Comparison of ENCODE assay signal across 9 mouse cellular contexts in the genomic region with DNA sequence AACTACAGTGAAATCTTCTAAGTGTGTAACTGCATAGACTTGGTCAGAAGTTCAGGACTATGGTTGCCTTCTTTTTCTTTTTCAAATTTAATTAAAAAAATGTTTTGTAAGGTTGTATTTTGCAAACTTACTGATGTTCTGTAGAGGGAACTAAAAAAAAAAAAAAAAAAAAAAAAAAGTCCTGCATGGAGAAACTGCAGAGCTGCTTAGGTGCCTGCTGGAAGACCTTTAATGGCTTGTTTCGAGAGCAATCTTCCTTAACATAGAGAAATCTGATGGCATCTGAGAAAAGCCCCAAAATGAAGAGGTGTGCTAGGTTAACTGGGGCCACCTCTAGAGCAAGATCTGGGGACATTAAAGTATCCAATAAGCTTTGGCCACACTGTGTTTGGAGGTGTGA. TPM values are rescaled to one million over a fixed set of nuclear protein-coding genes. Genes with fewer than 3 reads are reported as not detected.
DNase-seq lines count a peak whose midpoint lies in the region; ATAC-seq and TF ChIP-seq lines count a peak whose summit lies in the region.
"Had no signal": no experiment of that assay in that cellular context is flagged by ENCODE, and none has a peak within 500 bp of the region (broad histone marks: within the 10 kb centered on the region; RNA-seq: fewer than 3 reads in every experiment).

No protein-coding gene starts in this region.

- no peaks in the 10 kb centered on the region for H3K27me3 ChIP-seq in kidney, adult 2 months (replicated peaks; ENCODE audit: control insufficient read depth, insufficient read depth, low read length)
- no peaks in the 10 kb centered on the region for H3K27me3 ChIP-seq in embryonic facial prominence, embryonic 13.5 days
- H3K27me3 ChIP-seq in hindbrain, embryonic 16.5 days (replicated peaks; ENCODE audit: control insufficient read depth, insufficient read depth, low read length): no peaks in the 10 kb centered on the region
- H3K27me3 ChIP-seq in midbrain, embryonic 13.5 days: peaks cover 3% of the 10 kb centered on the region; the same call in 1 of the 2 replicates

- no peak for TF ChIP-seq CTCF in kidney, adult 2 months (conservative IDR thresholded peaks at IDR 0.05; ENCODE audit: insufficient read depth, insufficient read length, low read depth, low read length)

- peaks cover 15% of the 10 kb centered on the region; the same call in 1 of the 2 replicates for H3K4me1 ChIP-seq in kidney, adult 2 months (ENCODE audit: control insufficient read depth, insufficient read depth, low read length)
- peaks cover 26% of the 10 kb centered on the region for H3K4me1 ChIP-seq in embryonic facial prominence, embryonic 13.5 days
- peaks cover 18% of the 10 kb centered on the region for H3K4me1 ChIP-seq in hindbrain, embryonic 16.5 days (ENCODE audit: control insufficient read depth, insufficient read depth, low read depth, low read length)
- peaks cover 53% of the 10 kb centered on the region for H3K4me1 ChIP-seq in midbrain, embryonic 13.5 days (replicated peaks)

- peak overlapping the region; percentile 86; the same call in 1 of the 2 replicates for H3K4me3 ChIP-seq in kidney, adult 2 months (ENCODE audit: insufficient read depth, low read depth, low read length)
- peak overlapping the region; percentile 70 for H3K4me3 ChIP-seq in embryonic facial prominence, embryonic 13.5 days
- H3K4me3 ChIP-seq in hindbrain, embryonic 16.5 days (ENCODE audit: low read length): peak overlapping the region; percentile 67
- H3K4me3 ChIP-seq in midbrain, embryonic 13.5 days (replicated peaks): peak overlapping the region; percentile 60

- peak overlapping the region; percentile 66 for H3K4me2 ChIP-seq in embryonic facial prominence, embryonic 13.5 days
- peak overlapping the region; percentile 73 for H3K4me2 ChIP-seq in hindbrain, embryonic 16.5 days (ENCODE audit: low read length)
- H3K4me2 ChIP-seq in midbrain, embryonic 13.5 days (replicated peaks): peak overlapping the region; percentile 69

- no peak for TF ChIP-seq POLR2A in kidney, adult 2 months (IDR thresholded peaks at IDR 0.05; ENCODE audit: low read depth, low read length)

- H3K9me3 ChIP-seq in embryonic facial prominence, embryonic 13.5 days: no peaks in the 10 kb centered on the region
- H3K9me3 ChIP-seq in hindbrain, embryonic 16.5 days (ENCODE audit: control insufficient read depth, low read length): no peaks in the 10 kb centered on the region
- H3K9me3 ChIP-seq in midbrain, embryonic 13.5 days: no peaks in the 10 kb centered on the region

- ATAC-seq in embryonic facial prominence, embryonic 13.5 days (ENCODE audit: insufficient number of reproducible peaks, insufficient read depth, low FRiP score, low TSS enrichment, low read depth): no peak
- ATAC-seq in hindbrain, embryonic 16.5 days: no peak
- ATAC-seq in midbrain, embryonic 13.5 days: no peak

- H3K36me3 ChIP-seq in kidney, adult 2 months (ENCODE audit: control insufficient read depth, insufficient read depth, low read length): no peaks in the 10 kb centered on the region
- no peaks in the 10 kb centered on the region for H3K36me3 ChIP-seq in embryonic facial prominence, embryonic 13.5 days
- H3K36me3 ChIP-seq in hindbrain, embryonic 16.5 days (ENCODE audit: control insufficient read depth, insufficient read depth, low read length): no peaks in the 10 kb centered on the region
- no peaks in the 10 kb centered on the region for H3K36me3 ChIP-seq in midbrain, embryonic 13.5 days

- H3K27ac ChIP-seq in kidney, adult 2 months (ENCODE audit: insufficient read depth, low read depth, low read length): no peak overlapping the region
- no peak overlapping the region for H3K27ac ChIP-seq in embryonic facial prominence, embryonic 13.5 days
- no peak overlapping the region for H3K27ac ChIP-seq in hindbrain, embryonic 16.5 days (ENCODE audit: low read depth, low read length)
- no peak overlapping the region for H3K27ac ChIP-seq in midbrain, embryonic 13.5 days

- H3K9ac ChIP-seq in embryonic facial prominence, embryonic 13.5 days: peak overlapping the region; percentile 79
- peak overlapping the region; percentile 41 for H3K9ac ChIP-seq in hindbrain, embryonic 16.5 days (ENCODE audit: low read depth, low read length)
- H3K9ac ChIP-seq in midbrain, embryonic 13.5 days (replicated peaks): peak overlapping the region; percentile 48

- DNase-seq in kidney, adult 2 months: no peak
- no peak for DNase-seq in kidney, adult 18-20 months
- DNase-seq in thymus, postnatal 36 days: no peak
- DNase-seq in cerebellum, postnatal 4 days (ENCODE audit: low spot score in 2 of 2): no peak
- DNase-seq in ovary, postnatal 36 days (ENCODE audit: low spot score): no peak
- DNase-seq: gastrocnemius, postnatal 36 days had no signal

- 46% methylated on average over 1 of the region's 1 CpGs for WGBS in kidney, adult 2 months
- 28% methylated on average over 1 of the region's 1 CpGs for WGBS in embryonic facial prominence, embryonic 13.5 days
- 31% methylated on average over 1 of the region's 1 CpGs for WGBS in hindbrain, embryonic 16.5 days
- WGBS in midbrain, embryonic 13.5 days: 27% methylated on average over 1 of the region's 1 CpGs

RNA-seq across cellular contexts. Expression of a gene that starts 1.4 kb away (rescaled TPM):
- 5.6 and 6.6 TPM in 2 replicates for polyA plus RNA-seq in kidney, adult 2 months (2012; rRNA removed)
- 38.1 and 38.6 TPM in 2 replicates for polyA plus RNA-seq in embryonic facial prominence, embryonic 13.5 days (2015; fragmentation: Nextera tagmentation; extraction: Ambion mirVana)
- 24.4 and 26.9 TPM in 2 replicates for polyA plus RNA-seq in hindbrain, embryonic 16.5 days (2015; fragmentation: Nextera tagmentation; extraction: Ambion mirVana)
- polyA plus RNA-seq in midbrain, embryonic 13.5 days (2015; fragmentation: Nextera tagmentation; extraction: Ambion mirVana): 22.9 and 24.9 TPM in 2 replicates
